Mouse (Mus musculus) small intestine, adult 2 months (tissue): Measurements from ENCODE around the gene Sfmbt1. TPM values are rescaled to one million over a fixed set of nuclear protein-coding genes. Genes with fewer than 3 reads are reported as not detected.
A peak's percentile ranks its signal among the peaks of the same experiment; 100 is the strongest.

Experiments used
- H3K27ac ChIP-seq: fragments of 200-500 bp; 2 replicates; pipeline ENCODE4 v1.5.1; 2012; ENCODE audit warnings: low read depth, low read length, control low read depth, inconsistent platforms; ENCODE audit not compliant: insufficient read depth
- H3K27me3 ChIP-seq: fragments of 200-500 bp; 2 replicates; pipeline ENCODE4 v1.6.1; 2012; ENCODE audit warnings: mild to moderate bottlenecking, moderate library complexity, low read length, inconsistent platforms; ENCODE audit not compliant: control insufficient read depth, insufficient read depth
- H3K36me3 ChIP-seq: fragments of 200-500 bp; 2 replicates; pipeline ENCODE4 v1.6.1; 2012; ENCODE audit warnings: mild to moderate bottlenecking, low read length, control low read depth, inconsistent platforms; ENCODE audit not compliant: control insufficient read depth, insufficient read depth
- H3K4me1 ChIP-seq: fragments of 200-500 bp; 2 replicates; pipeline ENCODE4 v1.6.1; 2012; ENCODE audit warnings: low read length, inconsistent platforms, mixed read lengths; ENCODE audit not compliant: control insufficient read depth, insufficient read depth, insufficient read length
- H3K4me3 ChIP-seq: fragments of 200-500 bp; 2 replicates; pipeline ENCODE4 v1.5.1; 2012; ENCODE audit warnings: low read depth, mild to moderate bottlenecking, control low read depth, inconsistent platforms, low read length, moderate library complexity
- CTCF ChIP-seq: fragments of 200-500 bp; IDR thresholded peaks from 2 replicates; pipeline ENCODE4 v1.5.1; 2012; ENCODE audit warnings: low read depth, mild to moderate bottlenecking, control low read depth, inconsistent platforms, low read length, moderate library complexity, mixed read lengths; ENCODE audit not compliant: insufficient replicate concordance, insufficient read length; ENCODE audit errors: extremely low read depth
- POLR2A ChIP-seq: fragments of 200-500 bp; IDR thresholded peaks from 2 replicates; pipeline ENCODE4 v1.6.1; 2012; ENCODE audit warnings: low read depth, mild to moderate bottlenecking, control low read depth, inconsistent platforms, low read length, moderate library complexity
- WGBS: fragments of 180-500 bp; shearing (Covaris S2); methylation state at CpG from one replicate; pipeline ENCODE4 v1.1.7; 2018; 5-methylcytosine and 5-hydroxymethylcytosine counted together
- polyA plus RNA-seq: library from polyadenylated mRNA; depleted of rRNA; stranded (reverse); fragments of >200 nt; gene quantifications from 2 replicates; pipeline ENCODE4 v1.2.3, GENCODE M21; 2012

The Sfmbt1 gene
- polyA plus RNA-seq, 1 experiment, result 0.62 TPM

DNA sequence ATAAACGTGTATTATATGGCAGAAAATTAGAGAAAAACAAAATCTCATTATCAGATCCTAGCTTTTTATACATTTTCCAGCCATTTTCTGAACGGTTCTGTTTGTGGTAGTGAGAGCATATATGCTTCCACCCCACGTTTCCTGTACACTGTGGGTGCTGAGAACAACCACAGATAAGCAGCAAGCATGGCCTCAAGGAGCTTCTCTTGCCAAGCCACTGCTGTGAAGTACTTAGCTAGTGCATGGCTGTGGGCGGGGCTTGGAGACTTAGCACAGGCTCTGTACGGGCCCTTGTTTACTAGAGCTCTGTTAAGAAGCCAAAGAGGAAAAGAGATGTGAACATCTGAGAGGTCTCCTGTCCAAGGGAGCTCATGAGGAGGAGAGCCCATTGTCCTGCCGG, 39.7 kb upstream of the Sfmbt1 start:
- Histone ChIP-seq H3K27ac (no peak overlapping the region), H3K4me3 (no peak overlapping the region), H3K4me1 (no peaks in the 10 kb centered on the region), H3K36me3 (peaks cover 25% of the 10 kb centered on the region), H3K27me3 (no peaks in the 10 kb centered on the region)
- 56% methylated on average over 6 of the region's 6 CpGs for WGBS
- no peak for TF ChIP-seq CTCF

DNA sequence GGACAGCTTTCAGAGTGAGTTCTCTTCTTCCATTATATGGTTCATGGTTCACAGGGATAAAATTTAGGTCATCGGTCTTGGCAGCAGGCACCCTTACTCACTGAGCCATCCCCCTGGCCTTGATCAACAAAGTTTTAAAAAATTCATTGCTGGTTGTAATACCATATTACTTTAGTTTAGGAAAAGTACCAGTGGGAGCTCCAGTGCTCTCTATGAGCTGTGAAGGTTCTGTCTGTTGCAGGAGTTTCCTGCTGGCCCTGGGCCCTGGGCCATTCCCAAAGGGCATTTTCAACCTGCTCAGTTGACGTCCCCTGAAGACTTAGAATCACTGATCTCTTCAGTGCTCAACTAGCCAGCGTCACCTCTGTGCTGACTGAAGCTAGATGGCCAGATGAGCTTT, 32.5 kb upstream of the Sfmbt1 start:
- WGBS, result 91% methylated on average over 3 of the region's 3 CpGs
- Histone ChIP-seq H3K36me3 (peaks cover 34% of the 10 kb centered on the region), H3K4me1 (no peaks in the 10 kb centered on the region), H3K27ac (no peak overlapping the region), H3K4me3 (no peak overlapping the region), H3K27me3 (no peaks in the 10 kb centered on the region)
- TF ChIP-seq CTCF (no peak), POLR2A (no peak)

DNA sequence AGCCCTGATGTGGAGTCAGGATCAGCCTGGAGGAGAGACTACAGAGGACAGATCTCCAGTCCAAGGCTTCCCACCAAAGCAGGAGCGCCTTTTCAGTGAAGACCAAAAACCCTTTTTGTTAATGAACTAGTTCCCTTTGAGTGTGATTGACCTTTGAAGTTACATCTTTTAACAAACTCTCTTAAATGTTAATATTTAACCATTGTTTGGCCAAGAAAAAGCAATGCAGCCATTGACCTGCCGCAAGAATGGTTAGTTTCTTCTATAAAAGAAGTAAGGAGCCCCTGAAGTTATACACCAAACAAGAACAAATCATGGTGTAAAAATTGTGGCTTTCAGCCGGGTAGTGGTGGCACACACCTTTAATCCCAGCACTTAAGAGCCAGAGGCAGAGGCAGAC, 24.0 kb upstream of the Sfmbt1 start:
- Histone ChIP-seq H3K27me3 (no peaks in the 10 kb centered on the region), H3K4me3 (no peak overlapping the region), H3K27ac (no peak overlapping the region), H3K4me1 (peaks cover 3% of the 10 kb centered on the region; the same call in 1 of the 2 replicates), H3K36me3 (peaks cover 11% of the 10 kb centered on the region)
- WGBS, result 29% methylated on average over 3 of the region's 3 CpGs
- TF ChIP-seq CTCF (no peak), POLR2A (no peak)

DNA sequence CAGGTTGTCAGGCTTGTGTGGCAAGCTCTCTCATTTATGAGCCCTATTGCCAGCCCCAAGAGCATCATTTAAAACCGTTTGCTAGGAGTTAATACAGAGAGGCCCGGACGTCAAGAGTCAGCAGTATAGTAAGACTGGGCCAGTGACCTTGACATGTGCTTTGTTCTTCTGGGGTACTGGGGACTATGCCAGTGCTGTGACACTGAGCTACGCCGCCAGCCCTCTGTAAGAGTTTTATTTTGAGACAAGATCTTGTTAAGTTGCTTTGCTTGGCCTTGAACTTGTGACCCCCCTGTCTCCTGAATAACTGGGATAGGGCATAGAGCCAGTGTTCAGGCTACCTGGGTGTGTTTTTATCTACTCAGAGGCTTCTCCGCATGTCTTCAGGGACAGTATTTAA, 22.2 kb upstream of the Sfmbt1 start:
- Histone ChIP-seq H3K4me3 (no peak overlapping the region), H3K36me3 (peaks cover 8% of the 10 kb centered on the region), H3K4me1 (peaks cover 3% of the 10 kb centered on the region; the same call in 1 of the 2 replicates), H3K27ac (no peak overlapping the region), H3K27me3 (no peaks in the 10 kb centered on the region)
- TF ChIP-seq POLR2A (no peak), CTCF (no peak)
- WGBS, result 90% methylated on average over 6 of the region's 6 CpGs

DNA sequence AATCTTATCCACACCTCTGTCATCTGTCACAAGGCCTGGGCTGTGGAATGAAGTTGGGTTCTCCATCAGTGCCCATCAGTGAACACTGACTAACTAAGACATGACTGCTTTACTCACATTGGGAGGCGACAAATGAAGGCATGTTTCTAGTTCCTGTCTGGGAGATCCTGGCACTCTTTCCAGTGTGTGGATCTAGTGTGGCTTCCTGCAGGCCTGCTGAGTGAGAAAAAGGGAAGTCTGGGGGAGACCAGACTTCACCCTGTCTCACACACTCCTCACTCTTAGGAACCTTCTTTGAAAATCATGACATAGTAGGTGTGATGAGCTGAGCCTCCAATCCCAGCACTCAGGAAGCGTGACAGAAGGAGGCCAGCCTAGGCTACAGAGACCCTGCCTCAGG, 19.9 kb upstream of the Sfmbt1 start:
- Histone ChIP-seq H3K4me3 (no peak overlapping the region), H3K4me1 (peaks cover 3% of the 10 kb centered on the region; the same call in 1 of the 2 replicates), H3K27me3 (no peaks in the 10 kb centered on the region), H3K36me3 (peaks cover 6% of the 10 kb centered on the region), H3K27ac (no peak overlapping the region)
- TF ChIP-seq CTCF (no peak), POLR2A (no peak)
- WGBS, result 88% methylated on average over 2 of the region's 2 CpGs

DNA sequence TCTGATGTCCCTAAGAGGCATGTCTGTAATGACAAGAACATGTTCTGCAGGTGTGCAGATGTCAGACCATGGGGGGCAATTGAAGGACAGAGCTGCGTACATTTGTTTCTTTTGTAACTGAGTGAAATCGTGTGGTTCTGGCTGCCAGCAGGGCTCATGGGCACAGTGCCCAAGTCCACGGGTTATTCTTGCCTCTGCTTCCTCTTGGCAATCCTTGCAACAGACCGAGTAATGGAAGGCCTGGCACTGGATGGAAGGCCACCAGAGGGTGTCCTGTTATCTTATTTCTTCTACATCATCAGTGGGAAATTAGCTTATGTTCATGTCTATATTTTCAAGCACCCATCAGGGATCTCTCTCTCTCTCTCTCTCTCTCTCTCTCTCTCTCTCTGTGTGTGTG, 19.0 kb upstream of the Sfmbt1 start:
- TF ChIP-seq CTCF (peak; percentile 19; the same call in 1 of the 2 replicates), POLR2A (no peak)

DNA sequence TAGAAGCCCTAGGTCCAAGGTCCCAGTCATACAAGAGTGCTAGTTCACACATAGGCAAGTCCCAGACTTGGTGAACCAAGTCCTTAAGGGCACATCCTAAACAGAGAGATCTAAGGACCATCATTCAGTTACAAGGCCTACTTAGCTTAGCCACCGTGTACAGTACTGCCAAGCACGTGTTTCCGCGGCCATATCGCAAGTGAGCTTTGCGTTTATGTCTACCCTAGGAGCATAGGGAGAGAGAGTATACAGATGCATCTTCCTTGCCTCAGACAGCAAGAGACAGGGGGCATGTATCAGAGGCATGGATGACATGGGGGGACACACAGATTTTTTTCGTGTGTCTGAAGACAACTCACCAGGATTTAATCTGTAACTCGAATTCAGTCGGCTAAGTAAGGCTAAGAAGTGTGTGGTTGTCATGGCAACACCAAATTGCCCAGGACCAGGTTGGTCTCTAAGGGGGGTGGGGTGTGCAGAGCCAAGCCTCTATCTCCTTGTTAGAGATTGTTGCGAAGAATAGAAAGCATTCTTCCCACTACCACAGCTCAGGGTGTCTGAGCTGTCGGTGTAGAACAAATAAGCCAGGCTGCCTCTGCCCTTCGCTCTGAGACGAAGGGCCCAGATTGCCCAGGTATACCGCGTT, 17.1 kb upstream of the Sfmbt1 start:
- Histone ChIP-seq H3K4me3 (no peak overlapping the region), H3K4me1 (no peaks in the 10 kb centered on the region; the same call in 1 of the 2 replicates)

More for the DNA sequence above, 19.0 kb upstream of the Sfmbt1 start:
- Histone ChIP-seq H3K27ac (no peak overlapping the region), H3K27me3 (no peaks in the 10 kb centered on the region), H3K36me3 (peaks cover 1% of the 10 kb centered on the region; the same call in 1 of the 2 replicates), H3K4me1 (no peaks in the 10 kb centered on the region; the same call in 1 of the 2 replicates), H3K4me3 (no peak overlapping the region)
- 3% methylated on average over 4 of the region's 4 CpGs for WGBS

More for the DNA sequence above, 17.1 kb upstream of the Sfmbt1 start:
- H3K27ac ChIP-seq, result no peak overlapping the region
- no peaks in the 10 kb centered on the region for H3K36me3 ChIP-seq
- no peaks in the 10 kb centered on the region for H3K27me3 ChIP-seq
- no peak for TF ChIP-seq CTCF
- no peak for TF ChIP-seq POLR2A
- whole genome bisulfite sequencing, result 87% methylated on average over 15 of the region's 15 CpGs
